Mouse (Mus musculus) thymus, postnatal 0 days (tissue): ENCODE data around the gene Lpar5. TPM values are rescaled to one million over a fixed set of nuclear protein-coding genes. Genes with fewer than 3 reads are reported as not detected.

Experiments
- DNase-seq: peaks from one replicate; pipeline ENCODE4 v3.0.0-alpha.2; 2015; ENCODE audit warnings: low spot score
- microRNA-seq: library from miRNA; unstranded; fragments of <30 nt; microRNA quantifications from one replicate; pipeline ENCODE4, GENCODE M21; 2016; ENCODE audit warnings: borderline number of aligned reads
- polyA plus RNA-seq: library from polyadenylated mRNA; unstranded; fragments of >200 nt; fragmentation: Nextera tagmentation; extraction: Ambion mirVana; gene quantifications from 2 replicates; pipeline ENCODE4 v1.2.1, GENCODE M21; 2015

The Lpar5 gene
- polyA plus RNA-seq, 1 experiment from 2014 or later = 3.5 TPM

DNA sequence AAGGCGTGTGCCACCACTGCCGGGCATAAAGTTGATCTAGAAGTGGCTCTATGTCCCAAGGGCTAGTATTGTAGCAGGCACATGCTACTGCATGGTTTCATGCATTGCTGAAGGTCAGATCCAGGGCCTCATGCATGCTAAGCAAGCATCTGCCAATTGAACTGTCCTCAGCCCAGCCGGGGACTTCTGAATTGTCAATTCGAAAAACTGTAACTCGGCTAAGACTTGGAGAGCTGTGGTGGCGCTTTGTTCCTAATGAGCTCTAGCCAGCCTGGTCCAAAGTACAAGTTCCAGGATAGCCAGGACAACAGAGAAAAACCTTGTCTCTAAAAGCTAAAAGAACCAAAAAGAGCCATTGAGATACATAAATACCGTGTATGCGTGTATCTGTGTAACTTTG lies 51.7 kb downstream of the Lpar5 start:
- DNase-seq = no peak

DNA sequence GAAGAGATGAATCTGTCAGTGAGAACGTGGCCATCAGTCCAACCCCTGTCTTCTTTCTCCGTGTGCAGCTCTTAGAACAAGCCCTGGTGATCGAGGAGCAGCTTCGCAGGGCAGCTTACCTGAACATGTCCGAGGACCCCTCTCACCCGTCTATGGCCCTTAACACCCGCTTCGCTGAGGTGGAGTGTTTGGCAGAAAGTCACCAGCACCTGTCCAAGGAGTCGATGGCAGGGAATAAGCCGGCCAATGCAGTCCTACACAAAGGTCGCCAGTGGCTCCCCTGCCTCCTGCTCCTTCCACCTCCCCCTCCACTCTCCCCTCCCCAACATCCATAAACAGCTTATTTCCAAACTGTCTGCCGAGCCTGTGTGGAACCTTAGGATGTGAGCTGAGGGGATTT lies 61.0 kb downstream of the Lpar5 start:
- DNase-seq = no peak

DNA sequence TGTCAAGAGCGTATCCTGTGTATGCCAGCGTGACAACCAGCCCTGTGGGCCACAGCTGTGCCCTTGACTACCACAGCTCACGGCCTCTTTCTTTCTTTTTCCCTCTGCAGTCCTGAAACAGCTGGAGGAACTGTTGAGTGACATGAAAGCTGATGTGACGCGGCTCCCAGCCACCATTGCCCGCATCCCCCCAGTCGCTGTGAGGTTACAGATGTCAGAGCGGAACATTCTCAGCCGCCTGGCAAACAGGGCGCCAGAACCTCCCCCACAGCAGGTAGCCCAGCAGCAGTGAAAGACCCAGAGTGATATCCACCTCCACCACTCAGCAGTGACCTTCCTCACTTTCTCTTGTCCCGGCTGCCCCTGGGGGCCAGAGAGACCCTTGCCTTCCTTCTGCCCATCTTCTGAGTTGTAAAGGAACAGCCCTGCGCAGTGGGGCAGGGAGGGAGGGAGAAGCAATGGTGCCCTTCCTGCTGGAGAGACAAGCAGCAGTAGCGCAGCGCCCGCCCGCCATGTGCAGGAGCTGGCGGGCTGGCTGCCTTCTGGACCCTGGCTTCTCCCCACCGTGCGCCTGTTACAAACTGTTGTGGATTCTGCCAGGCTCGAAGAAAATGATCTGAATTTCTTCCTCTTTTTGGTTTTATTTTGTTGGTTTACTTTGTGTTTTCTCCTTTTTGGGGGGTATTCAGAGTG lies 62.1 kb downstream of the Lpar5 start:
- peak; percentile 45 for DNase-seq

DNA sequence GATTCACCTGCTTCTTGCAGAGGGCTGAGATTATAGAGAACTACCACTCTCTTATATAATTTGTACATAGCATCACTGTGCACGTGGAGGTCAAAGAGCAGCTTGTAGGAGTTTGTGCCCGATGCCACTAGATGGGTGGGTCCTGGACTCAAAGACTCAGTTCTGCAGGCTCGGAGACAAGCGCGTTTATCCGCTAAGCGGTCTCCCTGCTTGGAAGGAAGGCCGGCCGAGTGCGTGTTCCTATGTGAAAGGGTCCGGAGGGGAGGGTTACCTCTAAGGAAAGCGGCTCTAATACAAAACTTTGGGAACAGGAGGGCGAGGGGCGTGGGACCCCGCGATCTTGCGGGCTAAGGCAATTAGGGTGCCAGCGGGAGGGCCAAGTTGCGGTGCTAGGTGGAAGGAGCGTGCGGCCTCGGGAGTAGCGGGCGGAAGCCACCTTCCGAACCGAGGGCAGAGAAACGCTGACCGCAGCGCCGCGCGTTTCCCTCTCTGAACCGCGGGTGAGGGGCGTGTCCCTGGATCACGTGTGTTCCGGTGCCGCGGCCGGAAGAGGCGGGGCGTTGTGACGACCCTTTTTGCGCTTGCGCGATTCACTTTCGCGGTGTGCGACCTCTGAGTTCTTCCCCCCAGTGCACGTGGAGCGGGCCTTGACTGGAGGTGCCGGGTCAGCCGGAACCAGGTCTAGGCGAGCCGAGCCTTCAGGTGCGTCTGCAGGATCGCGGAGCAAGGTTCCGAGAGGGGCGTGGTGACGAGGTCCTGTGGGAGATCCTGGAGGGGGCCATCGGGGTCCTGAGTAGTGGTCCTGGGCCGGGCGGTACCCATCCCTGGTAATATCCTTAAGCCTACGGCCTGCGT lies 63.8 kb downstream of the Lpar5 start, which contains the start of gene Nop2:
Gene Nop2, plus strand, starts transcription at position 608 of the 855 bp plus-strand sequence.
- peak; percentile 96 for DNase-seq

Small RNA genes lying within 50 kb of the gene (microRNA-seq; reads per million reads assigned to microRNA genes)
- gene Mir7045 = not detected

Other genes with a start within 250 kb of the Lpar5 start
- gene Usp5, start 238.4 kb upstream of the Lpar5 start, polyA plus RNA-seq = 93.0 and 93.4 TPM in 2 replicates
- 240 and 258 TPM in 2 replicates for gene Cdca3, start 238.4 kb upstream of the Lpar5 start, polyA plus RNA-seq
- 2.3 and 2.4 TPM in 2 replicates for gene Gnb3, start 227.6 kb upstream of the Lpar5 start, polyA plus RNA-seq
- gene P3h3, start 210.2 kb upstream of the Lpar5 start, polyA plus RNA-seq = 1.9 TPM in 2 replicates
- 15.2 and 21.8 TPM in 2 replicates for gene Gpr162, start 203.9 kb upstream of the Lpar5 start, polyA plus RNA-seq
- gene Cd4, start 179.7 kb upstream of the Lpar5 start, polyA plus RNA-seq = 102 TPM in 2 replicates
- 5.5 and 6.1 TPM in 2 replicates for gene Lag3, start 156.2 kb upstream of the Lpar5 start, polyA plus RNA-seq
- 204 and 256 TPM in 2 replicates for gene Ptms, start 147.8 kb upstream of the Lpar5 start, polyA plus RNA-seq
- gene Mlf2, start 136.5 kb upstream of the Lpar5 start, polyA plus RNA-seq = 267 and 277 TPM in 2 replicates
- gene Cops7a, start 102.4 kb upstream of the Lpar5 start, polyA plus RNA-seq = 86.0 and 95.5 TPM in 2 replicates
- 0.50 and 0.55 TPM in 2 replicates for gene Pianp, start 71.2 kb upstream of the Lpar5 start, polyA plus RNA-seq
- gene Zfp384, start 58.8 kb upstream of the Lpar5 start, polyA plus RNA-seq = 8.8 and 9.5 TPM in 2 replicates
- gene Ing4, start 28.2 kb upstream of the Lpar5 start, polyA plus RNA-seq = 113 and 118 TPM in 2 replicates
- gene Acrbp, start 18.2 kb upstream of the Lpar5 start, polyA plus RNA-seq = 9.2 and 10.2 TPM in 2 replicates
- gene Chd4, start 28.1 kb downstream of the Lpar5 start, polyA plus RNA-seq = 70.0 and 84.9 TPM in 2 replicates
- gene Nop2, start 64.0 kb downstream of the Lpar5 start, polyA plus RNA-seq = 53.9 and 60.7 TPM in 2 replicates
- 13.8 and 19.0 TPM in 2 replicates for gene Iffo1, start 77.3 kb downstream of the Lpar5 start, polyA plus RNA-seq
- gene Gapdh, start 98.5 kb downstream of the Lpar5 start, polyA plus RNA-seq = 1,452 and 1,606 TPM in 2 replicates
- gene Ncapd2, start 123.8 kb downstream of the Lpar5 start, polyA plus RNA-seq = 130 and 153 TPM in 2 replicates
- gene Mrpl51, start 123.9 kb downstream of the Lpar5 start, polyA plus RNA-seq = 281 and 294 TPM in 2 replicates
- gene Vamp1, start 147.6 kb downstream of the Lpar5 start, polyA plus RNA-seq = 61.0 and 75.3 TPM in 2 replicates
- 42.5 and 53.1 TPM in 2 replicates for gene Tapbpl, start 163.9 kb downstream of the Lpar5 start, polyA plus RNA-seq
- 175 and 252 TPM in 2 replicates for gene Cd27, start 169.1 kb downstream of the Lpar5 start, polyA plus RNA-seq
- 0.22 and 0.36 TPM in 2 replicates for gene Tuba3a, start 218.1 kb downstream of the Lpar5 start, polyA plus RNA-seq
- 29.6 and 30.9 TPM in 2 replicates for gene Ltbr, start 246.0 kb downstream of the Lpar5 start, polyA plus RNA-seq